Mouse (Mus musculus) liver, embryonic 14.5 days (tissue): ENCODE measurements around the gene Gfer.

Source experiments
- CTCF ChIP-seq: IDR thresholded peaks from 2 replicates; pipeline ENCODE4 v1.5.1; 2016; ENCODE audit warnings: antibody characterized with exemption, low read depth, control low read depth
- EP300 ChIP-seq: IDR thresholded peaks from 2 replicates; pipeline ENCODE4 v1.6.1; 2016; ENCODE audit warnings: antibody characterized with exemption, low read depth

GRCm38 (mm10) chr17:24698715-24699114 is 2.8 kb upstream of the Gfer start:
- no peak for TF ChIP-seq CTCF
- TF ChIP-seq EP300, result no peak
